Mouse (Mus musculus) heart, embryonic 10.5 days (tissue): ENCODE measurements around the gene Fam186b. TPM values are rescaled to one million over a fixed set of nuclear protein-coding genes. Genes with fewer than 3 reads are reported as not detected.
"Not testable (repeated sequence)": the region's sequence is repeated elsewhere in the genome, so short reads cannot be mapped to it uniquely, and the experiment has no call there.

Experiments
- DNase-seq: peaks from one replicate; pipeline ENCODE4 v3.0.0-alpha.2; 2017; ENCODE audit warnings: low spot score
- H3K27ac ChIP-seq: fragments of 300-500 bp; sonication (generic); 2 replicates; pipeline ENCODE4 v1.5.1; 2016; ENCODE audit warnings: mild to moderate bottlenecking
- H3K27me3 ChIP-seq: fragments of 300-500 bp; sonication (generic); 2 replicates; pipeline ENCODE4 v1.6.1; 2016; ENCODE audit warnings: mild to moderate bottlenecking; ENCODE audit not compliant: poor library complexity, insufficient read depth, severe bottlenecking
- H3K36me3 ChIP-seq: fragments of 300-500 bp; sonication (generic); 2 replicates; pipeline ENCODE4 v1.6.1; 2016; ENCODE audit warnings: mild to moderate bottlenecking, moderate library complexity
- H3K4me1 ChIP-seq: fragments of 300-500 bp; sonication (generic); 2 replicates; pipeline ENCODE4 v1.6.1; 2016; ENCODE audit warnings: mild to moderate bottlenecking
- H3K4me3 ChIP-seq: fragments of 300-500 bp; sonication (generic); 2 replicates; pipeline ENCODE4 v1.5.1; 2016; ENCODE audit warnings: mild to moderate bottlenecking, moderate library complexity
- H3K9me3 ChIP-seq: fragments of 300-500 bp; sonication (generic); 2 replicates; pipeline ENCODE4 v1.6.1; 2016; ENCODE audit warnings: mild to moderate bottlenecking, moderate library complexity
- WGBS: fragments of 180-500 bp; shearing (Covaris S2); methylation state at CpG from one replicate; pipeline ENCODE4 v1.1.7; 2016; 5-methylcytosine and 5-hydroxymethylcytosine counted together
- polyA plus RNA-seq: library from polyadenylated mRNA; unstranded; fragments of >200 nt; fragmentation: Nextera tagmentation; extraction: Ambion mirVana; gene quantifications from 2 replicates; pipeline ENCODE4 v1.2.1, GENCODE M21; 2016

Fam186b gene
- polyA plus RNA-seq, 1 experiment from 2014 or later: 0.19 TPM

DNA sequence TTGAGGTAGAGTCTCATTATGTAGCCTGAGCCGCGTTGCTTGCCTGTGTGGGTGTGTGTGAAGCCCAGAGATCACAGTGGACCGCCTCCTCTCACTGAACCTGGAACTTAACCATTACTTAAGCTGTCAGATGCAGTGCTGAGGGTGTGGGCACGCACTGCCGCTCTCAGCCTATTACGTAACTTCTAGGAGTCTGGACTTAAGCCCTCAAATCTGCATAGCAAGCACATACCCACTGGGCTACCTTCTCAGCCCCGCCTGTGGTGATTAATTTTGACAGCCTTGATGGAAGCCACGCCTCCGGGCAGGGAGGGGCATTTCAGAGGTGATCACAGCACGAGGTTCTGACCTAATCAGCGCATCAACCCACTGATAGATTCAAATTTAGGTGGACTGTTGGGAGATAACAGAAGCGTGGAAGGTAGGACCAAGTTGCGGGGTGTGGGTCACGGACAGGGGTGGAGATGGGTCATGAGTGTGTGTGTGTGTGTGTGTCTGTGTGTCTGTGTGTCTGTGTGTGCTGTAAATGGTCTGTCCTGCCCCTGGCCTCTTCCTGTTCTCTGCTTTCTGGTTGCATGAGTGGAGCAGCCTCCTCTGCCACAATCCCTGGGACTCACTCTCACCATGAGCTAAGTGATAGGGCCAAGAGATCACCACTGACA, 11.0 kb downstream of the Fam186b start:
- DNase-seq: peak; percentile 83
- no peaks in the 10 kb centered on the region for H3K36me3 ChIP-seq
- H3K27me3 ChIP-seq: peaks cover 13% of the 10 kb centered on the region
- H3K9me3 ChIP-seq: no peaks in the 10 kb centered on the region
- H3K4me1 ChIP-seq: peaks cover 14% of the 10 kb centered on the region
- 27% methylated on average over 14 of the region's 14 CpGs for WGBS
- peak overlapping the region; percentile 27 for H3K4me3 ChIP-seq
- peak overlapping the region; percentile 67 for H3K27ac ChIP-seq

DNA sequence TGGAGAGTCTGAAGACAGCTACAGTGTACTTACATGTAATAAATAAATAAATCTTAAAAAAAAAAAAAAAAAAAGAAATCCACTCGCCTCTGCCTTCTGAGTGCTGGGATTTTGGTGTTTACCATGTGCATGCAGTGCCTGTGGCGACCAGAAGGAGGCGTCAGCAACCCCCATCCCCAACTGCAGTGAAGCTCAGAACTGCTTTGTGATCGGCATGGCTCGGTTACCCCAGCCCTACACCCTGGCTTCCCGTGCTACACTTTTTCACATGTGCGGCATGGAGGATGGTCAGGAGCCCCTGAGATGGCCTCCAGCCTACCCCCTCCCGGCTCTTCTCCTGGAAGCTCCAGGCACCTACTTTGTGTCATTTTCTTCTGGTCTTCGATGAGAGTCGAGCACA, 12.2 kb downstream of the Fam186b start:
- H3K27me3 ChIP-seq: peaks cover 22% of the 10 kb centered on the region
- H3K4me3 ChIP-seq: no peak overlapping the region
- H3K9me3 ChIP-seq: no peaks in the 10 kb centered on the region
- no peaks in the 10 kb centered on the region for H3K36me3 ChIP-seq
- 62% methylated on average over 10 of the region's 10 CpGs for WGBS
- no peak for DNase-seq
- H3K27ac ChIP-seq: no peak overlapping the region
- H3K4me1 ChIP-seq: peaks cover 14% of the 10 kb centered on the region

DNA sequence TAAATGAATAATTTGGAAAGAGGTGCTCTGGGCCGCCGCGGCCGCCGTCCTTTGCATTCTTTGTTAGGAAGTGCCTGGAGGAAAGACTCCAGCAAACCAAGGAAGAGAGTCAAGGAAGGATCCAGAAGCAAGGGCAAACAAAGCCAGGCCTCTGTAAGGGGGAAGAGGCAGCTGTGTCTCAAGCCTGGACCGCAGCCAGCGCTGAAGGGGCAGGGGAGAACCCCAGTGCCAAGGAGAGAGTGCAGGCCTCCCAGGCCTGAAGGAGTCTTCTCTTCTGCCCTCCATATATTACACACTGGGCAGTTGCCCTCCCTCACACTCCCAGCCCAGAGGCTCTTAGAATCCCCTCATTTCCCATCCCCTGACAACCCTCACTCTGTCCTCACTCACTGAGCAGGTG, 17.4 kb downstream of the Fam186b start:
- WGBS: 90% methylated on average over 7 of the region's 7 CpGs
- no peaks in the 10 kb centered on the region for H3K9me3 ChIP-seq

DNA sequence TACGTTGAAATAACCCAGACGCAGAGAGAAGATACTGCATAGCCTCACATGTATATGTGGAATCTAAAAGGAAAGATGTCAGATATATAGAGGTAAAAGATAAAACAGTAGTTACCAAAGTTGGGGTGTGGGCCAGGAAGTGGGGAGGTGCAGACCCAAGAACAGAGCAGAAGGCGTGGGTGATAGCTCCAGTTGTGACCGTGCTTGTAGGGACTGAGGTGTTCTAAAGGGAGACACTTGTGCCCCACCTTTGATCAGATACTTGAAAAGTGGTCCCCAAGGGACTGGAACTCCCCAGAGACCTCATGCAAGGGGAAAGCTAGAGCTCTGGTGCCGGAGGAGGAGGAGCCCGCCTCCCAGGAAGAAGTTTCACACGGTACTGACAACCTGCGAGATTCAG, 19.6 kb downstream of the Fam186b start:
- Histone ChIP-seq H3K4me1 (no peaks in the 10 kb centered on the region), H3K27me3 (peaks cover 22% of the 10 kb centered on the region), H3K27ac (no peak overlapping the region), H3K36me3 (no peaks in the 10 kb centered on the region), H3K4me3 (no peak overlapping the region), H3K9me3 (no peaks in the 10 kb centered on the region)
- no peak for DNase-seq
- 69% methylated on average over 8 of the region's 8 CpGs for WGBS

More for the DNA sequence above, 17.4 kb downstream of the Fam186b start:
- H3K27me3 ChIP-seq: peaks cover 22% of the 10 kb centered on the region
- DNase-seq: no peak
- H3K4me3 ChIP-seq: no peak overlapping the region
- H3K27ac ChIP-seq: no peak overlapping the region
- H3K4me1 ChIP-seq: no peaks in the 10 kb centered on the region
- H3K36me3 ChIP-seq: no peaks in the 10 kb centered on the region

GRCm38 (mm10) chr15:99265679-99266078, 30.0 kb downstream of the Fam186b start:
- H3K27me3 ChIP-seq: no peaks in the 10 kb centered on the region
- H3K36me3 ChIP-seq: no peaks in the 10 kb centered on the region
- 18% methylated on average over 4 of the region's 4 CpGs for WGBS
- no peak for DNase-seq
- H3K27ac ChIP-seq: no peak overlapping the region
- H3K4me3 ChIP-seq: 0 out of 2 replicates have a peak overlapping the region, but pooled peaks have one; percentile 2
- peaks cover 16% of the 10 kb centered on the region for H3K4me1 ChIP-seq
- H3K9me3 ChIP-seq: no peaks in the 10 kb centered on the region

DNA sequence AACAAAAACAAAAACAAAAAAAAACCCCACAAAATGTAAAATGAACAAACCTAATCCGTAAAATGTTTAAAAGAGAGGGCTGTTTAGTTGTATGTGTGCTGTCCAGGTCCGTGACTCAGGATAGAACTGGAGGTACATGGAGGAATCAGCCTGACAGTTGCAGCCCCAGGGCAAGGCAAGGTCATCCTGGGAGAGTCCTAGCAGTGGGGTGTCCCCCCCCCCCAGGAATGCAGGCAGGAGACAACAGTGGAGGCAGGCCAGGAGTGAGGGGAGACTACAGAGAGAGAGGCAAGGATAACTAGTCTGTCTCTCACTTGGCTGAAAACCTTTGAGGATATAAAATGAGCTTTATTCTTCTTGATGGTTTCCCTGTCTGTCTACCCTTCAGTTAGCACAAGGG, 31.3 kb downstream of the Fam186b start:
- WGBS: 55% methylated on average over 2 of the region's 2 CpGs
- no peaks in the 10 kb centered on the region for H3K36me3 ChIP-seq
- H3K9me3 ChIP-seq: no peaks in the 10 kb centered on the region
- no peak for DNase-seq
- peaks cover 28% of the 10 kb centered on the region for H3K4me1 ChIP-seq
- no peak overlapping the region for H3K4me3 ChIP-seq
- H3K27ac ChIP-seq: peak overlapping the region; percentile 72
- no peaks in the 10 kb centered on the region for H3K27me3 ChIP-seq

GRCm38 (mm10) chr15:99262702-99263101, 33.0 kb downstream of the Fam186b start:
- H3K9me3 ChIP-seq: no peaks in the 10 kb centered on the region
- H3K4me3 ChIP-seq: no peak overlapping the region
- no peaks in the 10 kb centered on the region for H3K36me3 ChIP-seq
- peaks cover 31% of the 10 kb centered on the region for H3K4me1 ChIP-seq
- no peak for DNase-seq
- no peak overlapping the region for H3K27ac ChIP-seq
- WGBS: 61% methylated on average over 10 of the region's 10 CpGs
- H3K27me3 ChIP-seq: no peaks in the 10 kb centered on the region

- Histone ChIP-seq H3K27me3 (no peaks in the 10 kb centered on the region), H3K4me1 (peaks cover 22% of the 10 kb centered on the region), H3K36me3 (no peaks in the 10 kb centered on the region), H3K9me3 (no peaks in the 10 kb centered on the region), H3K4me3 (peak overlapping the region; percentile 52), H3K27ac (peak overlapping the region; percentile 73)
- DNase-seq: peak; percentile 94
- 2% methylated on average over 9 of the region's 10 CpGs for WGBS
Observed at GRCm38 (mm10) chr15:99259730-99260252, 35.9 kb downstream of the Fam186b start.

DNA sequence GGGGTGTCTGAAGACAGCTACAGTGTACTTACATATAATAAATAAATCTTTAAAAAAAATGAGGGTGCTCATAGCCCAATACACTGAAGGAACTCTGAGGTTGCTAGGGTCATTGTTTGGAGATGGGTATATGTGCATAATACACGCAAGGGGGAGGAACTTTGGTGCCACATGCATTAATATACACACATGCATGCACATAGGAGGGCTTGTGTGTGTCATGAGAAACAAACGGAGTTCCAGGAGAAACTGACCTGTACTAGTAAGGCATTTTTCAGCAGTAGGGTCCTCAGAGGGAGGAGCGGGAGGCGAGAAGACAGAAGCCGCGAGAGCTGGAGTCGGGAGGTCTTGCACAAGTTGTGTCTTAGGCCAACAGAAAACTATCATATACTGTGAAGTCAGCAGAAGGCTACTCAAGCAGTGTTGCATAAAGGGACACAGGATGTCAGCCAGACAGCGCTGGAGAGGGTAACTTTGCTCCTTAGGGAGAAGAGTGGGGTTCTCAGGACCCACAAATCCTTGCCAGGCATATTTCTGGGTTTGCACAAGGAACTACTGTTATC, 36.4 kb downstream of the Fam186b start:
- Histone ChIP-seq H3K27me3 (no peaks in the 10 kb centered on the region), H3K4me3 (peak overlapping the region; percentile 52), H3K36me3 (no peaks in the 10 kb centered on the region), H3K4me1 (peaks cover 22% of the 10 kb centered on the region), H3K27ac (peak overlapping the region; percentile 73), H3K9me3 (no peaks in the 10 kb centered on the region)
- no peak for DNase-seq
- 71% methylated on average over 8 of the region's 8 CpGs for WGBS

DNA sequence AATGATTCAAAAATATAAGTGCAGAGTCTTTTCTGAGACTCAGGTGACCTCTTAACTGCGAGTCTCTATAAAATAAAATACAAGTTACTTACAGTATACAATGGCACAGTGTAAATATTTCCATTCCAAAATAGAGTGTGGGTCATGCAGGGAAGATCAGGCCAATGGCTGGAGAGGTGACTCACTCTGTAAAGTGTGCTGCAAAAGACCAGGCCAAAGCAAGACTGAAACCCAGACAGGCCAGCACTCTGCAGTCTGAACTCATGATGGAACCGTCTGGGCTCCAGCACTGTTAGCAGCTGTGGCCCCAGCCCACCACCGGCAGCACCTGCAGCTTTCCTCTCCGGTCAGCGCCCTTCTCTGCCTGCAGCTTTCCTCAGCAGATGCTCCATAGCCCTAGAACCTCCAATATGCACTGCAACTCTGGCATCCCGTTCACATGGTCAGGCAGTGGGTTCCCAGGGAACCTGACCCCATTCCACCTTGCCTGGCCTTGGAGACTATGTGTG, 40.4 kb downstream of the Fam186b start:
- Histone ChIP-seq H3K4me3 (no peak overlapping the region), H3K27ac (no peak overlapping the region; the same call in 1 of the 2 replicates), H3K36me3 (peaks cover under 1% of the 10 kb centered on the region; the same call in 1 of the 2 replicates), H3K4me1 (peaks cover 36% of the 10 kb centered on the region), H3K9me3 (no peaks in the 10 kb centered on the region), H3K27me3 (no peaks in the 10 kb centered on the region)
- 82% methylated on average over 6 of the region's 6 CpGs for WGBS
- DNase-seq: no peak

DNA sequence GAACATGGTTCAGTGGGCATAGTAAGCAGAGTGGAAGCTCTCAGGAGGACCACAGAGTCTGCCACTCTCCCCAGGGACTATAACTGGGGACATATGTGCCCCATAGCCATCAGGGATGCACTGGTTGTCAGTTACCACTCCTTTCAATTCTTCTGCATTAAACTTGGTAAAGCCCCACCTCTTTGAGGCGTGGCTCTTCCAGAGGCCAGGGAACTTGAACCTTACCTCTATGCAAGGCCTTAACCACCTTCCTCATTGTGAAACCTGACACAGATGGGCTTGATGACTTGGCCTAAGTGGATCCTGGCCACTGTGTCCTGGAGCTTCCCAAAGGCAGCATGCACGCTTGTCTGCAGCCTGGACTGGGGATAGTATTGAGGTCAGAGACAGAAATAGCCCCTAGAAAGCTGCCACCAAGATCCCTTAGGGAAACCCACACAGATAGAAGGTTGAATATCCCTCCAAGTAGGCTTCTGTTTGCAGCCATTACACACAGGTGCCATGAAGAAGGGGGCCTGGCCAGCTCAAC, 41.1 kb downstream of the Fam186b start:
- Histone ChIP-seq H3K9me3 (no peaks in the 10 kb centered on the region), H3K27me3 (no peaks in the 10 kb centered on the region), H3K27ac (peak overlapping the region; percentile 69; the same call in 1 of the 2 replicates), H3K4me1 (peaks cover 36% of the 10 kb centered on the region), H3K36me3 (peaks cover 8% of the 10 kb centered on the region; the same call in 1 of the 2 replicates), H3K4me3 (no peak overlapping the region)
- 68% methylated on average over 2 of the region's 2 CpGs for WGBS
- DNase-seq: no peak

GRCm38 (mm10) chr15:99253772-99254171, 41.9 kb downstream of the Fam186b start:
- peak overlapping the region; percentile 60; the same call in 1 of the 2 replicates for H3K27ac ChIP-seq
- no peaks in the 10 kb centered on the region for H3K9me3 ChIP-seq
- H3K4me1 ChIP-seq: peaks cover 39% of the 10 kb centered on the region
- no peak overlapping the region; the same call in 1 of the 2 replicates for H3K4me3 ChIP-seq
- H3K27me3 ChIP-seq: no peaks in the 10 kb centered on the region
- no peak for DNase-seq
- peaks cover 14% of the 10 kb centered on the region; the same call in 1 of the 2 replicates for H3K36me3 ChIP-seq
- 86% methylated on average over 6 of the region's 6 CpGs for WGBS

DNA sequence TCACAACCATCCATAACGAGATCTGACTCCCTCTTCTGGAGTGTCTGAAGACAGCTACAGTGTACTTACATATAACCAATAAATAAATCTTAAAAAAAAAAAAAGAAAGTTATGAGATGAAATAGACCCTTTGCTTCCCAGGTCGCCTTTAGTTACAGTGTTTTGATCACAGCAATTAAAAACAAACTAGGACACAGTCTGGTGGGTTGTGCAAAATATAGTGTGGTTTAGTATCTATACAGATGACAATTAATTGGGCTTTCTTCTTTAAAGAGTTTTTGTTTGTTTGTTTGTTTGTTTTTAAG, 42.6 kb downstream of the Fam186b start:
- not testable (repeated sequence) for H3K27me3 ChIP-seq, H3K9me3 ChIP-seq, H3K4me3 ChIP-seq, DNase-seq
- Histone ChIP-seq H3K4me1 (peaks cover 45% of the 10 kb centered on the region), H3K36me3 (peaks cover 18% of the 10 kb centered on the region), H3K27ac (peak overlapping the region; percentile 60; the same call in 1 of the 2 replicates)
- 50% methylated on average over 2 of the region's 2 CpGs for WGBS
